Mouse (Mus musculus) ES-CJ7 (cell line): ENCODE measurements around the gene Atrnl1.
A peak's percentile ranks its signal among the peaks of the same experiment; 100 is the strongest.

Experiments
- DNase-seq: peaks from one replicate; pipeline ENCODE4 v3.0.0; 2011; ENCODE audit warnings: low read depth, low spot score

Atrnl1 gene

GRCm38 (mm10) chr19:58072846-58073245 is 462.0 kb downstream of the Atrnl1 start:
- DNase-seq: no peak

GRCm38 (mm10) chr19:58075252-58075651 is 464.4 kb downstream of the Atrnl1 start:
- no peak for DNase-seq

- DNase-seq: no peak
These were observed 466.1 kb downstream of the Atrnl1 start for GRCm38 (mm10) chr19:58076961-58077371.

GRCm38 (mm10) chr19:58077529-58078070 is 466.8 kb downstream of the Atrnl1 start:
- no peak for DNase-seq

GRCm38 (mm10) chr19:58080168-58080567 is 469.3 kb downstream of the Atrnl1 start:
- no peak for DNase-seq

- no peak for DNase-seq
These were observed 471.9 kb downstream of the Atrnl1 start for GRCm38 (mm10) chr19:58082751-58083150.

- DNase-seq: no peak
These were observed 474.0 kb downstream of the Atrnl1 start for GRCm38 (mm10) chr19:58084826-58085225.

- DNase-seq: no peak
These were observed 475.9 kb downstream of the Atrnl1 start for GRCm38 (mm10) chr19:58086734-58087133.

- no peak for DNase-seq
These were observed 477.1 kb downstream of the Atrnl1 start for GRCm38 (mm10) chr19:58087901-58088300.

GRCm38 (mm10) chr19:58088433-58088832 is 477.6 kb downstream of the Atrnl1 start:
- DNase-seq: no peak

GRCm38 (mm10) chr19:58091911-58092310 is 481.1 kb downstream of the Atrnl1 start:
- no peak for DNase-seq

GRCm38 (mm10) chr19:58094781-58095543 is 484.1 kb downstream of the Atrnl1 start:
- no peak for DNase-seq

- DNase-seq: no peak
These were observed 484.9 kb downstream of the Atrnl1 start for GRCm38 (mm10) chr19:58095776-58096175.

GRCm38 (mm10) chr19:58097195-58097594 is 486.4 kb downstream of the Atrnl1 start:
- DNase-seq: no peak

- DNase-seq: no peak
These were observed 488.7 kb downstream of the Atrnl1 start for GRCm38 (mm10) chr19:58099539-58099938.

- no peak for DNase-seq
These were observed 489.5 kb downstream of the Atrnl1 start for GRCm38 (mm10) chr19:58100381-58100780.

GRCm38 (mm10) chr19:58104544-58104943 is 493.7 kb downstream of the Atrnl1 start:
- no peak for DNase-seq

GRCm38 (mm10) chr19:58107632-58108031 is 496.8 kb downstream of the Atrnl1 start:
- DNase-seq: no peak

GRCm38 (mm10) chr19:58110491-58110890 is 499.7 kb downstream of the Atrnl1 start:
- no peak for DNase-seq

- no peak for DNase-seq
These were observed 500.5 kb downstream of the Atrnl1 start for GRCm38 (mm10) chr19:58111291-58111690.

GRCm38 (mm10) chr19:58112151-58112550 is 501.3 kb downstream of the Atrnl1 start:
- DNase-seq: peak; percentile 51

GRCm38 (mm10) chr19:58113092-58113731 is 502.4 kb downstream of the Atrnl1 start:
- no peak for DNase-seq

- DNase-seq: no peak
These were observed 506.8 kb downstream of the Atrnl1 start for GRCm38 (mm10) chr19:58117595-58117994.
